Mouse (Mus musculus) midbrain, postnatal 0 days (tissue): ENCODE measurements at regions not wholly inside any gene's neighbourhood (a gene's known extent, or its start where the extent isn't known, plus 50 kb on each side); places are given as distances from the start of the nearest gene placed in this dataset.

ENCODE experiments used
- ATAC-seq: fragments of 200-750 bp; cut with Nextera tagmentation; 2 replicates; pipeline ENCODE4 v1.8.0; 2017; ENCODE audit warnings: moderate number of reproducible peaks, mild to moderate bottlenecking, moderate TSS enrichment, moderate library complexity; ENCODE audit not compliant: low FRiP score
- DNase-seq: peaks from one replicate; pipeline ENCODE4 v3.0.0-alpha.2; 2015; ENCODE audit warnings: low spot score
- H3K27ac ChIP-seq: fragments of 300-500 bp; sonication (generic); 2 replicates; pipeline ENCODE4 v1.5.1; 2014; ENCODE audit warnings: low read depth, mild to moderate bottlenecking, low read length, mixed read lengths
- H3K27me3 ChIP-seq: fragments of 300-500 bp; sonication (generic); 2 replicates; pipeline ENCODE4 v1.6.1; 2014; ENCODE audit warnings: low read length, control low read depth, mixed read lengths; ENCODE audit not compliant: insufficient read depth
- H3K36me3 ChIP-seq: fragments of 300-500 bp; sonication (generic); 2 replicates; pipeline ENCODE4 v1.6.1; 2014; ENCODE audit warnings: low read length, control low read depth, mixed read lengths; ENCODE audit not compliant: insufficient read depth
- H3K4me1 ChIP-seq: fragments of 300-500 bp; sonication (generic); 2 replicates; pipeline ENCODE4 v1.6.1; 2014; ENCODE audit warnings: mild to moderate bottlenecking, control low read depth, antibody characterized with exemption, low read length, mixed read lengths; ENCODE audit not compliant: insufficient read depth
- H3K4me2 ChIP-seq: fragments of 300-500 bp; sonication (generic); 2 replicates; pipeline ENCODE4 v1.6.1; 2014; ENCODE audit warnings: low read depth, mild to moderate bottlenecking, low read length, mixed read lengths; ENCODE audit not compliant: poor library complexity, severe bottlenecking
- H3K4me3 ChIP-seq: fragments of 300-500 bp; sonication (generic); 2 replicates; pipeline ENCODE4 v1.5.1; 2014; ENCODE audit warnings: low read depth, mild to moderate bottlenecking, low read length, moderate library complexity
- H3K9ac ChIP-seq: fragments of 300-500 bp; sonication (generic); replicated peaks from 2 replicates; pipeline ENCODE4 v1.6.1; 2014; ENCODE audit warnings: mild to moderate bottlenecking, low read length, moderate library complexity, mixed read lengths; ENCODE audit not compliant: poor library complexity, severe bottlenecking
- H3K9me3 ChIP-seq: fragments of 300-500 bp; sonication (generic); 2 replicates; pipeline ENCODE4 v1.6.1; 2016; ENCODE audit warnings: low read length, control low read depth
- CTCF ChIP-seq: IDR thresholded peaks from 2 replicates; pipeline ENCODE4 v1.5.1; 2016; ENCODE audit warnings: antibody characterized with exemption, mild to moderate bottlenecking
- WGBS: fragments of 180-500 bp; shearing (Covaris S2); extraction: QIAGEN DNeasy Blood & Tissue Kit; methylation state at CpG from one replicate; pipeline ENCODE4 v1.1.7; 2014; 5-methylcytosine and 5-hydroxymethylcytosine counted together

GRCm38 (mm10) chr13:59393231-59393938 is 191.6 kb downstream of the Agtpbp1 start:
- Histone ChIP-seq H3K4me3 (no peak overlapping the region), H3K9me3 (no peaks in the 10 kb centered on the region), H3K27me3 (no peaks in the 10 kb centered on the region), H3K4me2 (no peak overlapping the region), H3K9ac (no peak overlapping the region), H3K36me3 (no peaks in the 10 kb centered on the region), H3K27ac (no peak overlapping the region), H3K4me1 (no peaks in the 10 kb centered on the region)
- DNase-seq (peak; percentile 35), ATAC-seq (no peak)
- 71% methylated on average over 12 of the region's 12 CpGs for WGBS
- TF ChIP-seq CTCF, result no peak

- Histone ChIP-seq H3K27me3 (no peaks in the 10 kb centered on the region), H3K4me3 (no peak overlapping the region), H3K36me3 (no peaks in the 10 kb centered on the region), H3K4me2 (no peak overlapping the region), H3K27ac (no peak overlapping the region), H3K9me3 (no peaks in the 10 kb centered on the region), H3K4me1 (no peaks in the 10 kb centered on the region), H3K9ac (no peak overlapping the region)
- 91% methylated on average over 4 of the region's 4 CpGs for WGBS
- DNase-seq (no peak), ATAC-seq (no peak)
- TF ChIP-seq CTCF, result no peak
Measured at GRCm38 (mm10) chr13:59392828-59393227, 192.2 kb downstream of the Agtpbp1 start.

GRCm38 (mm10) chr13:59387627-59388325 is 197.3 kb downstream of the Agtpbp1 start:
- no peaks in the 10 kb centered on the region for H3K27me3 ChIP-seq
- ATAC-seq, result peak; percentile 77
- H3K4me2 ChIP-seq, result no peak overlapping the region
- H3K27ac ChIP-seq, result peak overlapping the region; percentile 62; the same call in 1 of the 2 replicates
- peaks cover 4% of the 10 kb centered on the region; the same call in 1 of the 2 replicates for H3K4me1 ChIP-seq
- peak; percentile 85 for DNase-seq
- H3K9ac ChIP-seq, result no peak overlapping the region
- H3K4me3 ChIP-seq, result no peak overlapping the region
- no peak for TF ChIP-seq CTCF
- 55% methylated on average over 14 of the region's 14 CpGs for WGBS
- no peaks in the 10 kb centered on the region for H3K36me3 ChIP-seq
- no peaks in the 10 kb centered on the region for H3K9me3 ChIP-seq

- H3K27ac ChIP-seq, result no peak overlapping the region; the same call in 1 of the 2 replicates
- 72% methylated on average over 7 of the region's 7 CpGs for WGBS
- TF ChIP-seq CTCF, result no peak
- no peak overlapping the region for H3K9ac ChIP-seq
- H3K9me3 ChIP-seq, result no peaks in the 10 kb centered on the region
- H3K4me1 ChIP-seq, result peaks cover 4% of the 10 kb centered on the region; the same call in 1 of the 2 replicates
- ATAC-seq, result peak; percentile 29; the same call in 1 of the 2 replicates
- no peaks in the 10 kb centered on the region for H3K36me3 ChIP-seq
- H3K4me3 ChIP-seq, result no peak overlapping the region
- no peak overlapping the region for H3K4me2 ChIP-seq
- peak; percentile 64 for DNase-seq
- no peaks in the 10 kb centered on the region for H3K27me3 ChIP-seq
Measured at GRCm38 (mm10) chr13:59386935-59387540, 198.0 kb downstream of the Agtpbp1 start.

GRCm38 (mm10) chr13:59385824-59386223 is 199.2 kb downstream of the Agtpbp1 start:
- no peak overlapping the region for H3K27ac ChIP-seq
- H3K4me3 ChIP-seq, result no peak overlapping the region
- peaks cover 4% of the 10 kb centered on the region; the same call in 1 of the 2 replicates for H3K4me1 ChIP-seq
- DNase-seq (no peak), ATAC-seq (no peak)
- TF ChIP-seq CTCF, result no peak
- H3K9me3 ChIP-seq, result no peaks in the 10 kb centered on the region
- 66% methylated on average over 6 of the region's 6 CpGs for WGBS
- H3K4me2 ChIP-seq, result no peak overlapping the region
- H3K27me3 ChIP-seq, result no peaks in the 10 kb centered on the region
- H3K36me3 ChIP-seq, result no peaks in the 10 kb centered on the region
- H3K9ac ChIP-seq, result no peak overlapping the region
